Mouse (Mus musculus) spleen, postnatal 36 days (tissue): ENCODE measurements around the gene Hist1h2bl.

Experiments
- DNase-seq, 2 experiments: peaks; one replicate each; pipeline ENCODE4 v3.0.0; 2022; ENCODE audit warnings: low spot score in 2 of 2, mixed read lengths in 1 of 2

Gene Hist1h2bl

GRCm38 (mm10) chr13:21715864-21716539 lies at the start of gene Hist1h2bl, which contains the start of gene Hist1h2ai:
Gene Hist1h2bl, minus strand, starts transcription at chr13:21716143.
Gene Hist1h2ai, plus strand, starts transcription at chr13:21716422.
- DNase-seq, result peak; percentile 89 to 95

GRCm38 (mm10) chr13:21755707-21756106 lies 39.8 kb upstream of the Hist1h2bl start:
- no peak for DNase-seq

- peak; percentile 43 to 66 for DNase-seq
Measured at GRCm38 (mm10) chr13:21754294-21755001, 38.5 kb upstream of the Hist1h2bl start.

- peak; percentile 85 to 91 for DNase-seq
Measured at GRCm38 (mm10) chr13:21753524-21754285, 37.8 kb upstream of the Hist1h2bl start, which contains the start of the genes Hist1h2ak and Hist1h2bn. Gene Hist1h2ak, minus strand, starts transcription at chr13:21753827. Gene Hist1h2bn, plus strand, starts transcription at chr13:21754123.

- DNase-seq, result no peak
Measured at GRCm38 (mm10) chr13:21753051-21753523, 37.1 kb upstream of the Hist1h2bl start.

GRCm38 (mm10) chr13:21752356-21752755 lies 36.4 kb upstream of the Hist1h2bl start:
- no peak for DNase-seq

GRCm38 (mm10) chr13:21751827-21752226 lies 35.9 kb upstream of the Hist1h2bl start:
- DNase-seq, result no peak

GRCm38 (mm10) chr13:21751417-21751816 lies 35.5 kb upstream of the Hist1h2bl start:
- DNase-seq, result no peak

- peak; percentile 90 to 93 for DNase-seq
Measured at GRCm38 (mm10) chr13:21750159-21751017, 34.4 kb upstream of the Hist1h2bl start, which contains the start of gene Hist1h4k. Gene Hist1h4k, minus strand, starts transcription at chr13:21750505.

GRCm38 (mm10) chr13:21749387-21750158 lies 33.6 kb upstream of the Hist1h2bl start:
- DNase-seq, result no peak

- DNase-seq, result no peak
Measured at GRCm38 (mm10) chr13:21745006-21745405, 29.1 kb upstream of the Hist1h2bl start.

GRCm38 (mm10) chr13:21734906-21735767 lies 19.2 kb upstream of the Hist1h2bl start, which contains the start of gene Hist1h4j:
Gene Hist1h4j, plus strand, starts transcription at chr13:21735064.
- DNase-seq, result peak; percentile 70 to 78

GRCm38 (mm10) chr13:21734010-21734905 lies 18.3 kb upstream of the Hist1h2bl start:
- peak; percentile 75 to 85 for DNase-seq

GRCm38 (mm10) chr13:21733466-21733865 lies 17.5 kb upstream of the Hist1h2bl start:
- DNase-seq, result no peak

- no peak for DNase-seq
Measured at GRCm38 (mm10) chr13:21729544-21729943, 13.6 kb upstream of the Hist1h2bl start.

GRCm38 (mm10) chr13:21727948-21728572 lies 12.1 kb upstream of the Hist1h2bl start:
- DNase-seq, result no peak

GRCm38 (mm10) chr13:21722993-21723836 lies 7.3 kb upstream of the Hist1h2bl start:
- no peak for DNase-seq
